Mouse (Mus musculus): ENCODE measurements around the gene Rassf5.

Rassf5 gene

GRCm38 (mm10) chr1:131208081-131208480 lies 37.0 kb downstream of the Rassf5 start:
- DNase-seq (ENCODE audit: low spot score) = no peak

- DNase-seq (ENCODE audit: low spot score) = peak; percentile 30
Measured at GRCm38 (mm10) chr1:131207531-131207930, 37.5 kb downstream of the Rassf5 start.

- no peak for DNase-seq (ENCODE audit: low spot score)
Measured at GRCm38 (mm10) chr1:131206342-131206741, 38.7 kb downstream of the Rassf5 start.

GRCm38 (mm10) chr1:131204461-131204860 lies 40.6 kb downstream of the Rassf5 start:
- DNase-seq (ENCODE audit: low spot score) = no peak

DNA sequence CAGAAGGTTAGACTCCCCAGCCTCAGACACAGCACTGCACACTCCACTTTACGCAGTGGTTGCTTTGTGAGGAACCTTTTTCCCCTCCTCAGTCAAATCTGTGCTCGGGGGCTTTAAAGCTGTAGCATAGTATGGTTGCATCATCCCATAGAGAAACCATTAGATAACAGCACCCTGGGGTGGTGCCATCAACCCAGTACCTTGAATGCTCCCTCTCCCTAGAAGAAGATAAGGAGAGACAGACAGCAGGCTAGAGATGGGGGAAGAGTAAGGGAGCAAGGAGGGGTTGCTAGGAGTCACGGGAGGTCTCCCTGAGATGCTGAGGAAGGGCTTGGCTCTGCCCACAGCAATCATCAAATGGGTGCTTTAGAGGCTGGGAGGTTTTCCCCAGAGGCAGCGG lies 43.7 kb downstream of the Rassf5 start:
- DNase-seq (ENCODE audit: low spot score) = no peak

DNA sequence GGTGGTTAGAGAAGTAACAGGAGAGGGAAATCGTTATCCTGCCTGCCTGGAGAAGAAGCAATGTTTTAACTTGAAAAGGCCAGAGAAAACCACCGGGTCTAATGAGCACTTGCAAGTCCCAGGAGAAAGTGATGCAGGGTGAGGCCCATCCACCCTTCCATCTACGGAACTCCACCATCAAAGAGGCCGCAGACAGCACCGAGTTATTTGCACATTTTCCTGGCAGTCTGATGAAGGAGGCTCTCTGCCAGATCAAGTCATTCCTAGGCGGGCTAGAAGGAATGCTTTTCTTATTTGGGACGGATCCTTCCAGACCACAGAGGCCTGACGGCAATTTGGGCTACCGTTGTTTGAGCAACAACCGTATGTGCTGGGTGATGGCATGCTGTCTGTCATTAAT lies 44.5 kb downstream of the Rassf5 start:
- DNase-seq (ENCODE audit: low spot score) = no peak

DNA sequence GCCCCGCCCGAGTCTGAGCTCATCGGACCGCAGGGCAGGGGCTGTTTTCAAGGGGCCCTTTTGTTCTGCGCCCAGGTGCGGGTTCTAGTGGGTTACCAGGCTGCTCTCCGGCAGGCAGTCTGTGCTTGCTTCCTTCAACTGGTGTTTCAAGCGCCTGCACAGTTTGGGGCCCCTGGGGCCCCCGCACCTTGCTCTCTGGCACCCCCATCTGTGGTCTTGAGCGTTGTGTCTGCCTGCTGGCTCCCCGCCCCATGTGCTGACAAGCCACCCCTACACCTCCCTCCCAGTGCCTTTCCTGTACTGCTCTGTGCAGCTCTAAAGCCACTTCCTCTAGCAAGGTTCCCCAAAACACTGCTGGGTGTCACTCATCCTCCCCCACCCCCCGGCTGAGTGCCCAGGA lies 45.1 kb downstream of the Rassf5 start:
- DNase-seq (ENCODE audit: low spot score) = no peak

DNA sequence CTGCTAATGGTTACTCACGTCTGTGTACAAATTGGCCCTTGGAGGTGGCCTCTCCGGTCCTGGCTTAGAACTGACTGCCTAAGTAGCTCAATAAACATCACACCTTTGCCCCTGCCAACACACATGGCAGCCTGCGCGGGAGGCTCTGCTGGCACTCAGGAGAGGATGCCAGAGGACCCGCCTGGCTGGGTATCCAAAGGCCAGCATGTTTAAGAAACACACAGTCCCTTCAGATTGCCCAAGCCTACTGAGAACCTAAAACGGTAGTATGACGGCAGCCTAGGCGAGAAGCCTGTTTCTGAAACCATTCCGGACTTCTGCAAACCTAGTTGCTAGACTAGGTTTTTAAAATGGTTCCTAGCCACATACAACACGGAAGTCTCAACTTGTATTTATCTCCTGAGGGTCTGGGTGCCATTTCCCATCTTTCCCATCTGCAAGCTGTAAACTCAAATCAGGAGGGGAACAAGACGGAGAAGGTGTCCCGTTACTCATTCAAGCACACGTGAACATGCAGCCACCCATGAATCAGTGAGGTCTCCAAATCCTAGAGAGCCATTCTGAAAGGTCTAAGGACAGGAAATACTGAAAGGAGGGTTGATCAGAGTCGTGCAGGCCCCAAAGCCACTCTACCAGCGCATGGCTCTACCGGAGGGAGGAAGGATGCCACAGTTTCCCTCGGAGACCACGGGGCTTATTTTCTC lies 45.8 kb downstream of the Rassf5 start:
- DNase-seq (ENCODE audit: low spot score) = no peak

DNA sequence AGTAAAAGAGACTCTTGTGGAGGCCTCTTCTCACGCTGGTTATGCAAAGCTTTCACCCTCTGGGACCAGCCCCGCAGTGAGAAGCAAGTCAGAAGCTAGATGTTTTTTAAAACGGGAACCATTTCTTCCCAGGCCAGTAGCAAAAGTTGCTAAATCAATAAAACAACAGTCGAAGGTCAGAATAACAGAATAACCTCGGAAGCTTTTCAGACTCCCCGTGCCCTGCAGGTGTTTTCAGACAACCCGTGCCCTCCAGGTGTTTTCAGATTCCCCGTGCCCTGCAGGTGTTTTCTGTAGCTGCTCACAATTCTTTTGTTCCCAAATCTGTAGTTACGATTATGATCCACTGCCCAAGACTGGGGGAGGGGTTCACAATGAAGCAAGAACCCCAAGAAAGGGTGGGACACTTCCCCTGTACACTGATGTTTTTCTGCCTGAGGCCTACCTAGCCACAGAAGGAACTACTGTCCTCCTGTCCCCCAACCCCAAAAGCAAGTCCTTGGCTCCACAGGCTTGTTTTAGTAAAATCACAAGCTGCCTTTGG lies 46.6 kb downstream of the Rassf5 start:
- DNase-seq (ENCODE audit: low spot score) = no peak

- DNase-seq (ENCODE audit: low spot score) = no peak
Measured at GRCm38 (mm10) chr1:131196107-131196506, 49.0 kb downstream of the Rassf5 start.

DNA sequence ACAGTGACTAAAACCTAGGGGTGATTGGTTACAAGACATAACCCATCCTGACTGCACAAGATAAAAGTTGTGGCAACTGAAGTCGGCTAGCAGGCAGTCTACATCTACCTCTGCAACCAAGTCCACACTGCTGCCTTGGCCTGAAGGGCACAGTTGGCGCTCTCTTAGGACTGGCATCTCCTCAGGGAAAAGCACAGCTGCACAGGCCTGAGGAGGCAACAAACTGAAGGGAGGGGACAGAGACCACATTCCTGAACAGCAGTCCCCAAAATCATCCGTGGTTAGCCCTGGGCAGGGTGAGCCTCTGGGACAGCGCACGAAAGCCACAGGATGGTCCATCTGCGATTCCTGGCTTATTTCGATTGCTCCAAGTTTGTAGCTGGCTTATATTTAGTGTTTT lies 49.4 kb downstream of the Rassf5 start:
- DNase-seq (ENCODE audit: low spot score) = no peak

DNA sequence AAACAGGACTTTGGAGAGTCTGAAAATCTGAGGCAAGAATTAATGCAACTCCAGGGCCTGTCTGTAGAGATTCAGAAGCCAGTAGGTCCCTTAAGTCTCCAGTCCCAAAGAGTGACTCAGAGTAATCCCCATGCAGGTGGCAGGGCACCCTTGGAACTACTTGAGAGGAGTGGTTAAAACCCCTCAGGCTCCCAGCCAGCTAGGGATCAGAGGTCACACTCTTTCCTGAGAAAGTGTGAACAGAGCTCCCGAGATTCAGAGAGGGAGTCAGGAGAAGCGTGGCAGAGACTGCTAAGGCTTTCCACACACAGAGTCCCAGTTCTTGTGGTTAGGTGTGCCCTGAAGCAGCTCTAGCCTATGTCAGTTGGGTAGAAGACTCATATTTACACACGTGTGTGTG lies 51.3 kb downstream of the Rassf5 start:
- no peak for DNase-seq (ENCODE audit: low spot score)

- DNase-seq (ENCODE audit: low spot score) = no peak
Measured at GRCm38 (mm10) chr1:131188655-131189054, 56.4 kb downstream of the Rassf5 start.

- DNase-seq (ENCODE audit: low spot score) = no peak
Measured at GRCm38 (mm10) chr1:131187856-131188255, 57.2 kb downstream of the Rassf5 start.

DNA sequence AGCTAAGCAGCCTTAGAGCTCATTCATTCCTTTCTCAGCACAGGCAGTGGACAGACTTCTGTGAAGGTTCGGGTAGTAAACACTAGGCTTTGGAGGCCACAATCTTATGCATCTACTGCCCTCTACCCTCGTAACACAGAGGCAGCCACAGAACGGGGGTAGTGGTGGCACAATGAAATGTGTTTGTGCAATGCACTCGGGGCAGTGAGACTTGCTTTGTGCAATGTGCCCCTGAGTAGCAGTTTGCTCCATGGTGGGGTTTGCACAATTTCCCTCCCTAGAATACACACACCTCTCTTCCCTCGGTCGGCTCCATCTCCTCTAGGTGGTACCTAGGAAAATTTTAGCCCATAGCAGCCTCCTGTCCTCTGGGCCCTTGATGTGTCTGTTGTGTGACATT lies 58.1 kb downstream of the Rassf5 start:
- DNase-seq (ENCODE audit: low spot score) = no peak

GRCm38 (mm10) chr1:131185821-131186506 lies 59.1 kb downstream of the Rassf5 start:
- DNase-seq (ENCODE audit: low spot score) = no peak

DNA sequence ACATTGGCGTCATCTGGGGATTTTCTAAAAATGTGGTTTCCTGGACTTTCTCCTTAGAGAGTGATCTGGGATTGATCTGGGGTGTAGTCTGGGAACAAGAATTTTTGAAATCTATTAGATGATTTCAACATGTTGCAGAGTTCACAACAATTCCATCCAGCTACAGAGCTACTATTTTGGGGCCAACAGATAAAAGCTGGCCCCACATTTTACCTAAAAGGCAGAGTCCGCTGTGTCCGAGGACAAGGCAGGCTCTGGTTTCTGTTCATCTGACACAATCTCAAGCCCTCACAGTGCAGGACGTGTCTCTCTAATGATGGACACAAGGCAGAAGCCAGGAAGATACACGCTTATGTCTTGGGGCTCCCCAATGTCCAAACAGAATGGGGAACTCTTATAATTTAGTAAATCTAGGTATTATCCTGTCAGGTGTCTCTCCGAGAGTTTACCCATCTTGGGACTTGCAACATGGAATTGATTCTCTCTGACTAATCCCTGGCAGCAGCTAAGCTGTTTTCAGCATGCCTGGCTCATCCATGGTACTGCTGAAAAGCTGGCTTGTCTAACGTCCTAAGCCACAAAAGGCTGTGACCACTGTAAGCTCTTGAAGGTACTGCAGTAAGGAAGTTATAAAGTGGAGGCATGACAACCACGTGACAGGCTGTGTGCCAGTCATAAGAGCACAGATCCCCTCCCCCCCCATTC lies 60.0 kb downstream of the Rassf5 start:
- no peak for DNase-seq (ENCODE audit: low spot score)

- no peak for DNase-seq (ENCODE audit: low spot score)
Measured at GRCm38 (mm10) chr1:131184253-131184955, 60.7 kb downstream of the Rassf5 start.

GRCm38 (mm10) chr1:131183201-131183600 lies 61.9 kb downstream of the Rassf5 start:
- no peak for DNase-seq (ENCODE audit: low spot score)

- DNase-seq (ENCODE audit: low spot score) = peak; percentile 61
Measured at GRCm38 (mm10) chr1:131181642-131182527, 63.2 kb downstream of the Rassf5 start.

- no peak for DNase-seq (ENCODE audit: low spot score)
Measured at GRCm38 (mm10) chr1:131180386-131180785, 64.7 kb downstream of the Rassf5 start.

Data from yolk sac, embryonic 10.5 days (tissue).